Mouse (Mus musculus): ENCODE data around the gene Sost. TPM values are rescaled to one million over a fixed set of nuclear protein-coding genes. Genes with fewer than 3 reads are reported as not detected.
A peak's percentile ranks its signal among the peaks of the same experiment; 100 is the strongest.

Sost gene
- polyA plus RNA-seq, 1 experiment from 2014 or later: 0.43 TPM

DNA sequence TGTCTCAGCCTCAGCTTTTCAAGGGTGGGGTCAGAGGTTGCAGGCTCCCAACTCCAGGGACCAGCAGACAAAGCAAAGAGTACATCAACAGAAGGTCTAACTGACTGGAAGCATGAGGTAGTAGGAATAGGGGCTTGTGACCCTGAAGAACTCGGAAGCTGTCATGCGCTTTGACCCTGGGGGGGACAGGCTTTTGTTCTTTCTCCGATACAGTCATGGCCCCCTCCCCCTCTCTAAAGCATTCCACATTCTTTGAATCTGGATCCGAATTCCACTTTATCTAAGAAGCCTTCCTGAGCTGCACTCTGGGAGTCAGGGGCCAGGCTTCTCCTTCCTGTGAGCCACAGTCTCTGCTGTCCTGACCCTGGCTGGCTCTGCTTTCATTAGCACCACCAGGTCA is 34.8 kb downstream of the Sost start:
- 72% methylated on average over 4 of the region's 4 CpGs for WGBS

DNA sequence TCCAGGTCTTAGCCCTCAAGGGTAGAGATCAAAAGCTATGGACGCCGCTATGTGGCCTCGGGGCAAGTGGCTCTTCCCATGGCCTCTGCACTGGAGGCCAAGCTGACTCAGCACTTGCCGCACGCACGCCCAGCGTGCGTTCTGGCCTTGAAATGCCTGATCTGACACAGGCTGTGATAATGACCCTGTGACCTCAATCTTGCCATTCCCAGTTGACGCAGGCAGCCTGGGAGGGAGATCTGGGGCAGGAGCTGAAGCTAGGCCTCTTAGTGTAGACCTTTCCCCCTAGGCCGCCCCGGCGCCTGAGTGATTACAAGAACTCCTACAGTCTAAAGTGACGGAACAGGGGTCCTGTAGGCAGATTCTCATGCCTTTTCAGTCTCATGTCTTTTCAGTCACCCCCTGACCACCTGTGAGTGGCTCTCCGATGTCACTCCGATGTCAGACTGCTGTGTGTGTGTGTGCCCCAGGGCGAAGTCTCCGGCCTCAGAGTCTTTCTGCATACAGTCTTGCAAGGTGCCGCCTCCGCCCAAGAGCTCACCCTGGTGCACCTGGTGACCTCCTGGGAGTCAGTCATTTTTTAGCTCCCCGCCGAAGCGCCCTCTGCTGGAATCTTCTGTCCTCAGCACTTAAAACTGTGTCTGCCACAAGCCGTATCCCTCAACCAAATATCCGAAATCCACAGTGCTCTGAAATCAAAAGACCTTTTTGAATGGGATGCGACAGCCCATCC is 38.6 kb downstream of the Sost start:
- H3K9ac ChIP-seq (ENCODE audit: low read length): no peak overlapping the region
- H3K4me2 ChIP-seq (ENCODE audit: low read depth, severe bottlenecking): no peak overlapping the region
- no peaks in the 10 kb centered on the region for H3K36me3 ChIP-seq (ENCODE audit: control insufficient read depth, insufficient read depth, low read length)
- H3K9me3 ChIP-seq (ENCODE audit: control insufficient read depth, low read length): no peaks in the 10 kb centered on the region
- H3K4me3 ChIP-seq (ENCODE audit: low read depth, low read length): no peak overlapping the region
- 0 out of 2 replicates have a peak, but pooled peaks cover 2% of the 10 kb centered on the region for H3K4me1 ChIP-seq (ENCODE audit: control insufficient read depth, insufficient read depth, low read length)
- no peak overlapping the region for H3K27ac ChIP-seq (replicated peaks; ENCODE audit: low read depth, low read length)
- 24% methylated on average over 25 of the region's 25 CpGs for WGBS
- 0 out of 2 replicates have a peak, but pooled peaks cover 2% of the 10 kb centered on the region for H3K27me3 ChIP-seq (ENCODE audit: control insufficient read depth, insufficient read depth, low read length)
- DNase-seq (ENCODE audit: low spot score) (peak; percentile 72), ATAC-seq (ENCODE audit: insufficient number of reproducible peaks, low FRiP score, low TSS enrichment, low read depth) (no peak)

More for the DNA sequence above, 34.8 kb downstream of the Sost start:
- Histone ChIP-seq H3K9me3 (ENCODE audit: control insufficient read depth, low read length) (no peaks in the 10 kb centered on the region), H3K27ac (replicated peaks; ENCODE audit: low read depth, low read length) (no peak overlapping the region), H3K36me3 (ENCODE audit: control insufficient read depth, insufficient read depth, low read length) (no peaks in the 10 kb centered on the region), H3K27me3 (ENCODE audit: control insufficient read depth, insufficient read depth, low read length) (peaks cover 6% of the 10 kb centered on the region), H3K4me1 (ENCODE audit: control insufficient read depth, insufficient read depth, low read length) (0 out of 2 replicates have a peak, but pooled peaks cover 2% of the 10 kb centered on the region), H3K4me3 (ENCODE audit: low read depth, low read length) (no peak overlapping the region), H3K9ac (ENCODE audit: low read length) (no peak overlapping the region), H3K4me2 (ENCODE audit: low read depth, severe bottlenecking) (no peak overlapping the region)
- ATAC-seq (ENCODE audit: insufficient number of reproducible peaks, low FRiP score, low TSS enrichment, low read depth): no peak
- no peak for DNase-seq (ENCODE audit: low spot score)

DNA sequence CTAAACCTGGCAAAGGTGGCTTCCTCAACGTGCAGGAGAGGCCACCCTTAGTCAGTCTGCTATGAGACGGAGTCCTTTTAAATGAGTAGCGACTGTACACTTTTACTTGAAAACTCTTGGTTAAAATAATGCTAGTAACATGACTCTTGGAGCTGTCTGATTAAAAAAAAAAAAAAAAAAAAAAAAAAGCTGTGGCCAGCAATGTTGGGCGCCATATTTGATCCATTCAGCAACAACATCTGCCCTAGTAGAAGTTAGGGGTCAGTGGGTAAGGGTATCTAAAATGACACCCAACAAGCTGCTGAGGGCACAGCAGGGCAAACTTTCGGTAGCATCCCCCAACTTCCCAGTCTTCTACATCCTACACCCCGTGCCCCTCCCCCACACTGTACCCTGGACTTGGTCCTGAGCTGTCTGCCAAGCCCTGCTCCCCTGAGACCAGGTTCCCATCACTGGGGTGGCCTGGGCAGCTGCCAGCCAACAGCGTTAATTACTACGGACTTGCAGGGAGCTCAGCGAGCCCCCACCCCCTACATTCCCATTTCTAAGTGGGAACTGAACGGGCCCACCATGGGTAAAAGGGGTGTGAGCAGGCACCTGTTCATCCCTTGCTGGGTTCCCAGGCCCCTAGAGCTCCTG is 39.7 kb downstream of the Sost start:
- WGBS: 85% methylated on average over 10 of the region's 10 CpGs
- ATAC-seq (ENCODE audit: insufficient number of reproducible peaks, low FRiP score, low TSS enrichment, low read depth): no peak
- H3K27me3 ChIP-seq (ENCODE audit: control insufficient read depth, insufficient read depth, low read length): 0 out of 2 replicates have a peak, but pooled peaks cover 2% of the 10 kb centered on the region
- H3K9ac ChIP-seq (ENCODE audit: low read length): no peak overlapping the region
- H3K4me3 ChIP-seq (ENCODE audit: low read depth, low read length): no peak overlapping the region
- H3K9me3 ChIP-seq (ENCODE audit: control insufficient read depth, low read length): no peaks in the 10 kb centered on the region
- H3K4me1 ChIP-seq (ENCODE audit: control insufficient read depth, insufficient read depth, low read length): 0 out of 2 replicates have a peak, but pooled peaks cover 2% of the 10 kb centered on the region
- no peak overlapping the region for H3K27ac ChIP-seq (replicated peaks; ENCODE audit: low read depth, low read length)
- no peak for DNase-seq (ENCODE audit: low spot score)
- H3K36me3 ChIP-seq (ENCODE audit: control insufficient read depth, insufficient read depth, low read length): no peaks in the 10 kb centered on the region
- no peak overlapping the region for H3K4me2 ChIP-seq (ENCODE audit: low read depth, severe bottlenecking)

DNA sequence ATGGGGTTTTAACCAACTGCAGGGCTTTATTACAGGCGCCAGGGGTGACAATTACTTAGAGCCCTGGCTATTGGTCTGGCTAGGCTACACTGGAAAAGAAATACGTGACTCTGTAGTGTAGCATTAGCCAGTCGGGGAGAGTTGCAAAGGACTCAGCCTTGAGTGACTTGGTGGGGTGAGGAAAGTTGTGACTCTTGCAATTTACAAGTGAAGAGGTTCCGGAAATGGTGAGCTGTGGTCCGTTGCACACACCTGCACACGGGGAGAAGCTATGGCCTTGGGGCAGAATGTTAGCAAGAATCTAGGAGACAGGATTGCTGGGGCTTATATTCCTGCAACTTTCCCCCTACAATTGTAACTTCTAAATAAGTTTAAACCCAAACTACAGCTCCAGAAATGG is 41.2 kb downstream of the Sost start:
- 64% methylated on average over 6 of the region's 6 CpGs for WGBS
- Histone ChIP-seq H3K27me3 (ENCODE audit: control insufficient read depth, insufficient read depth, low read length) (0 out of 2 replicates have a peak, but pooled peaks cover 2% of the 10 kb centered on the region), H3K4me1 (ENCODE audit: control insufficient read depth, insufficient read depth, low read length) (0 out of 2 replicates have a peak, but pooled peaks cover 2% of the 10 kb centered on the region), H3K27ac (replicated peaks; ENCODE audit: low read depth, low read length) (no peak overlapping the region), H3K9ac (ENCODE audit: low read length) (no peak overlapping the region), H3K9me3 (ENCODE audit: control insufficient read depth, low read length) (no peaks in the 10 kb centered on the region), H3K4me2 (ENCODE audit: low read depth, severe bottlenecking) (no peak overlapping the region), H3K4me3 (ENCODE audit: low read depth, low read length) (no peak overlapping the region), H3K36me3 (ENCODE audit: control insufficient read depth, insufficient read depth, low read length) (no peaks in the 10 kb centered on the region)
- DNase-seq (ENCODE audit: low spot score): no peak
- no peak for ATAC-seq (ENCODE audit: insufficient number of reproducible peaks, low FRiP score, low TSS enrichment, low read depth)

DNA sequence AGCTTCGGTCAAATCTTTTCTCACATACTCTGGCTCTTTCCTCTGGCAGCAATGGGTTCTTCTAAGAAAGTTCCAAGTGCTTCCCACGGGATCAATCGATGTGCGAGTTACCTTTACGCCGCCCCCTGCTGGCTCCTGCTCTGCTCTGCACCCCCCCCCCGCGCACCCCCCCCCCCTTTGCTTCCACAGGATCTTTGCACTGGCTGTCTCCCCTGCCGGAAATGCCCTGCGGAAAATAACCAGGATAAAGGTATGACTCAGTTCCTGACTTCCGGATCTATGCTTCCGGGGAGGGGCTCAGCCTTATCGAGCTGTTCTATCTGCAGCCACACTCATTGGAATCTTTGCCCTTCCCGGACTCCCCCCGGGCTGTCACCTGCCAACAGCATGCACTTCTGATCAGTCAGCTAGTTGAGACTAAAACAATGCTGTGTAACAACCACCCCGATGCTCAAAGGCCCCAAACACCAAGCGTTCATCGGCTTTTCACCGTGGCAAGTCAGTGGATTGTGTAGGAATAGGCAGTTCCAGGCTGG is 42.3 kb downstream of the Sost start:
- Histone ChIP-seq H3K4me3 (ENCODE audit: low read depth, low read length) (no peak overlapping the region), H3K4me2 (ENCODE audit: low read depth, severe bottlenecking) (no peak overlapping the region), H3K36me3 (ENCODE audit: control insufficient read depth, insufficient read depth, low read length) (no peaks in the 10 kb centered on the region), H3K9me3 (ENCODE audit: control insufficient read depth, low read length) (no peaks in the 10 kb centered on the region), H3K4me1 (ENCODE audit: control insufficient read depth, insufficient read depth, low read length) (0 out of 2 replicates have a peak, but pooled peaks cover 2% of the 10 kb centered on the region), H3K27ac (replicated peaks; ENCODE audit: low read depth, low read length) (no peak overlapping the region), H3K27me3 (ENCODE audit: control insufficient read depth, insufficient read depth, low read length) (no peaks in the 10 kb centered on the region), H3K9ac (ENCODE audit: low read length) (no peak overlapping the region)
- 83% methylated on average over 16 of the region's 19 CpGs for WGBS
- ATAC-seq (ENCODE audit: insufficient number of reproducible peaks, low FRiP score, low TSS enrichment, low read depth): no peak
- DNase-seq (ENCODE audit: low spot score): no peak

DNA sequence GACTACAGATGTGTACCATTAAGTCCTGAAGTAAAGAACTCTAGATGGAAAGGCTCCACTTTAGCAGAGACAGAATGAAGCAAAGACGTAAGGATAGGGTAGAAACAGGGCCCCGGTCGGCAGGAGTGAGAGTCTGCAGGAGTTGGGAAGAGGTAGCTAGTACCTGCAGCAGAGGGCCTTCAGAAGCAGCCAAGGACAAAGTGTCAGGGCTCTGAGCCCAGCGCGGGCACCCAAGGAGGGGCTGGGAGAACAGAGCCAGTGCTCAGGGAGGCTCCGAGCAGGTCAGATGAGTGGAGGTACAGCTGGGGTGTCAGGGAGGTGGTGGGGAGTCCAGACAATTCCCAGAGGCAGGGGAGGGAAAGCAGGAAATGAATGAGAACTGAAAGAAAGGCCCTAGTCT is 42.8 kb downstream of the Sost start:
- no peaks in the 10 kb centered on the region for H3K27me3 ChIP-seq (ENCODE audit: control insufficient read depth, insufficient read depth, low read length)
- no peak overlapping the region for H3K4me2 ChIP-seq (ENCODE audit: low read depth, severe bottlenecking)
- no peak overlapping the region for H3K9ac ChIP-seq (ENCODE audit: low read length)
- no peaks in the 10 kb centered on the region for H3K36me3 ChIP-seq (ENCODE audit: control insufficient read depth, insufficient read depth, low read length)
- 0 out of 2 replicates have a peak, but pooled peaks cover 2% of the 10 kb centered on the region for H3K4me1 ChIP-seq (ENCODE audit: control insufficient read depth, insufficient read depth, low read length)
- no peak overlapping the region for H3K4me3 ChIP-seq (ENCODE audit: low read depth, low read length)
- H3K9me3 ChIP-seq (ENCODE audit: control insufficient read depth, low read length): no peaks in the 10 kb centered on the region
- H3K27ac ChIP-seq (replicated peaks; ENCODE audit: low read depth, low read length): no peak overlapping the region
- 81% methylated on average over 6 of the region's 6 CpGs for WGBS
- DNase-seq (ENCODE audit: low spot score) (no peak), ATAC-seq (ENCODE audit: insufficient number of reproducible peaks, low FRiP score, low TSS enrichment, low read depth) (no peak)

DNA sequence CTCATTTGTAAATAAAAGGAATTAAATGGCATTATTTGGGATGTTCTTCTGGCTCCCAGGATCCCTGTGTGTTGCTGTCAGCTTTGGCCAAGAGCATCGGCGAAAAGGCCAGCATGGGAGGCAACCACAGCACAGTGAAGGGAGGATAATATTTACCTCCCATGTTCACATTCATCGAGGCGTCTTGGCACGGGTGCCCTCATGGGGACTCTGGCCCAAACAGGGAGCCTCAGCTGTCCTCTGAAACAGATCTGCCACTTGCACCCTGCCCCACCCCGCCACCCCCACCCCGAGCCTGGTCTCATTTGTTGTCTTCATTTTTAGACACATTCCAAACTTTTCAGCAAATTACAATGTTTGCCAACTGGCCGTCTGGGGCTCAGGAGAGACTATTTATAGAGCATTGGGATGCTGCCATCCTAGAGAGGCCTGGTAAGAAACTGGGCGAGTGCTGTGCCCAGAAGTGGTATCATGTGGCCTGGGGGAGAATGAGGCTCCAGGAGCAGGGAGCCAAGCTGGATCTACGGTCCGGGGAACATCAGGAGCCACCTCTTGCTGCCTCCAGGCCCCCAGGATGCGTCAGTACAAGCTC is 45.4 kb downstream of the Sost start:
- H3K27ac ChIP-seq (replicated peaks; ENCODE audit: low read depth, low read length): no peak overlapping the region
- DNase-seq (ENCODE audit: low spot score) (no peak), ATAC-seq (ENCODE audit: insufficient number of reproducible peaks, low FRiP score, low TSS enrichment, low read depth) (no peak)
- no peaks in the 10 kb centered on the region for H3K4me1 ChIP-seq (ENCODE audit: control insufficient read depth, insufficient read depth, low read length)
- H3K4me2 ChIP-seq (ENCODE audit: low read depth, severe bottlenecking): no peak overlapping the region
- H3K4me3 ChIP-seq (ENCODE audit: low read depth, low read length): no peak overlapping the region
- WGBS: 90% methylated on average over 12 of the region's 12 CpGs
- no peaks in the 10 kb centered on the region for H3K36me3 ChIP-seq (ENCODE audit: control insufficient read depth, insufficient read depth, low read length)
- H3K9me3 ChIP-seq (ENCODE audit: control insufficient read depth, low read length): no peaks in the 10 kb centered on the region
- H3K9ac ChIP-seq (ENCODE audit: low read length): no peak overlapping the region
- H3K27me3 ChIP-seq (ENCODE audit: control insufficient read depth, insufficient read depth, low read length): no peaks in the 10 kb centered on the region

DNA sequence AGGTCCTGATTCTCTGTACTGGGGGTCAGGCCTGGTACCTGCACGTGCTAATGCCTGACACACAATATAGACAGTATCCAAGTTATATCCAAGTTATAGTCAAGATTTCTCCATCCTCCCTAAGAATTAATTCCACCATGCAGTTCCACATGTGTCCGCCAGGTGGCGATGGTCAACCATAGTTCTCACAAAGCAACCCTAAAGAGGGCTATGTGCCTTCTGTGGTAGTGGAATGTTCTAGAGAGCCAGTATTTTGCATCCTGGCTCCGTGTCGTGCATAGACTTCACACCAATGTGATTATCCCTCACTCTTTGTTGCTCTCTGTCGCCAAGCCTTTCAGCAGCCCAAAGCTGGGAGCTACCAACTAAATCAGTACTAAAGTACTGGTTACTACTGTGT is 47.2 kb downstream of the Sost start:
- Histone ChIP-seq H3K9me3 (ENCODE audit: control insufficient read depth, low read length) (no peaks in the 10 kb centered on the region), H3K4me3 (ENCODE audit: low read depth, low read length) (no peak overlapping the region), H3K9ac (ENCODE audit: low read length) (no peak overlapping the region), H3K4me2 (ENCODE audit: low read depth, severe bottlenecking) (no peak overlapping the region), H3K27me3 (ENCODE audit: control insufficient read depth, insufficient read depth, low read length) (no peaks in the 10 kb centered on the region), H3K4me1 (ENCODE audit: control insufficient read depth, insufficient read depth, low read length) (no peaks in the 10 kb centered on the region), H3K36me3 (ENCODE audit: control insufficient read depth, insufficient read depth, low read length) (no peaks in the 10 kb centered on the region), H3K27ac (replicated peaks; ENCODE audit: low read depth, low read length) (no peak overlapping the region)
- peak; percentile 73 for ATAC-seq (ENCODE audit: insufficient number of reproducible peaks, low FRiP score, low TSS enrichment, low read depth)
- DNase-seq (ENCODE audit: low spot score): peak; percentile 90
- WGBS: under 1% methylated on average over 6 of the region's 6 CpGs
